Mouse (Mus musculus): ENCODE measurements around the gene D10Jhu81e. TPM values are rescaled to one million over a fixed set of nuclear protein-coding genes. Genes with fewer than 3 reads are reported as not detected.
"Not testable (repeated sequence)": the region's sequence is repeated elsewhere in the genome, so short reads cannot be mapped to it uniquely, and the experiment has no call there.

D10Jhu81e gene
- 38.7 and 42.1 TPM in 2 replicates for polyA plus RNA-seq (2015; fragmentation: Nextera tagmentation; extraction: Ambion mirVana)

GRCm38 (mm10) chr10:78169281-78170042 is at the start of gene D10Jhu81e:
D10Jhu81e (minus strand) TSS chr10:78169782.
- peak; percentile 90 for ATAC-seq (ENCODE audit: insufficient number of reproducible peaks, low FRiP score, low TSS enrichment, low read depth)
- Histone ChIP-seq H3K4me1 (peaks cover 16% of the 10 kb centered on the region), H3K4me2 (peak within 1 kb of the TSS; percentile 85), H3K27me3 (no peaks in the 10 kb centered on the region), H3K9ac (peak within 1 kb of the TSS; percentile 91), H3K4me3 (peak within 1 kb of the TSS; percentile 92), H3K9me3 (no peaks in the 10 kb centered on the region), H3K27ac (peak within 1 kb of the TSS; percentile 81), H3K36me3 (peaks cover 71% of the 10 kb centered on the region)
- WGBS, result 1% methylated on average over 50 of the region's 50 CpGs

GRCm38 (mm10) chr10:78218576-78218975 is 49.0 kb upstream of the D10Jhu81e start:
- H3K4me1 ChIP-seq, result no peaks in the 10 kb centered on the region
- 75% methylated on average over 6 of the region's 6 CpGs for WGBS
- peaks cover 69% of the 10 kb centered on the region for H3K36me3 ChIP-seq
- no peaks in the 10 kb centered on the region for H3K9me3 ChIP-seq
- no peak overlapping the region for H3K9ac ChIP-seq
- no peak overlapping the region for H3K4me3 ChIP-seq
- no peak overlapping the region for H3K4me2 ChIP-seq
- no peak for ATAC-seq (ENCODE audit: insufficient number of reproducible peaks, low FRiP score, low TSS enrichment, low read depth)
- H3K27ac ChIP-seq, result no peak overlapping the region
- no peaks in the 10 kb centered on the region for H3K27me3 ChIP-seq

- no peak overlapping the region for H3K4me2 ChIP-seq
- ATAC-seq (ENCODE audit: insufficient number of reproducible peaks, low FRiP score, low TSS enrichment, low read depth), result no peak
- H3K27ac ChIP-seq, result no peak overlapping the region
- no peak overlapping the region for H3K9ac ChIP-seq
- H3K36me3 ChIP-seq, result peaks cover 87% of the 10 kb centered on the region
- no peak overlapping the region for H3K4me3 ChIP-seq
- no peaks in the 10 kb centered on the region for H3K4me1 ChIP-seq
- no peaks in the 10 kb centered on the region for H3K27me3 ChIP-seq
- no peaks in the 10 kb centered on the region for H3K9me3 ChIP-seq
- WGBS, result 91% methylated on average over 6 of the region's 6 CpGs
Observed at GRCm38 (mm10) chr10:78216376-78217083, 46.9 kb upstream of the D10Jhu81e start.

GRCm38 (mm10) chr10:78214371-78214770 is 44.8 kb upstream of the D10Jhu81e start:
- Histone ChIP-seq H3K4me2 (no peak overlapping the region), H3K4me1 (no peaks in the 10 kb centered on the region), H3K4me3 (no peak overlapping the region), H3K27ac (no peak overlapping the region), H3K27me3 (no peaks in the 10 kb centered on the region), H3K9me3 (no peaks in the 10 kb centered on the region), H3K36me3 (peaks cover 91% of the 10 kb centered on the region), H3K9ac (no peak overlapping the region)
- 97% methylated on average over 9 of the region's 9 CpGs for WGBS
- ATAC-seq (ENCODE audit: insufficient number of reproducible peaks, low FRiP score, low TSS enrichment, low read depth), result no peak

- H3K27me3 ChIP-seq, result no peaks in the 10 kb centered on the region
- H3K27ac ChIP-seq, result no peak overlapping the region
- WGBS, result 74% methylated on average over 6 of the region's 6 CpGs
- no peak overlapping the region for H3K4me2 ChIP-seq
- no peak for ATAC-seq (ENCODE audit: insufficient number of reproducible peaks, low FRiP score, low TSS enrichment, low read depth)
- H3K36me3 ChIP-seq, result peaks cover 93% of the 10 kb centered on the region
- H3K9ac ChIP-seq, result no peak overlapping the region
- H3K4me3 ChIP-seq, result no peak overlapping the region
- no peaks in the 10 kb centered on the region for H3K4me1 ChIP-seq
- H3K9me3 ChIP-seq, result no peaks in the 10 kb centered on the region
Observed at GRCm38 (mm10) chr10:78211311-78211710, 41.7 kb upstream of the D10Jhu81e start.

- H3K4me3 ChIP-seq, result no peak overlapping the region
- no peaks in the 10 kb centered on the region for H3K27me3 ChIP-seq
- no peak overlapping the region for H3K27ac ChIP-seq
- no peaks in the 10 kb centered on the region for H3K9me3 ChIP-seq
- no peak for ATAC-seq (ENCODE audit: insufficient number of reproducible peaks, low FRiP score, low TSS enrichment, low read depth)
- H3K4me1 ChIP-seq, result no peaks in the 10 kb centered on the region
- H3K36me3 ChIP-seq, result peaks cover 98% of the 10 kb centered on the region
- H3K9ac ChIP-seq, result no peak overlapping the region
- WGBS, result 87% methylated on average over 4 of the region's 4 CpGs
- no peak overlapping the region for H3K4me2 ChIP-seq
Observed at GRCm38 (mm10) chr10:78201182-78201581, 31.6 kb upstream of the D10Jhu81e start.

- H3K27ac ChIP-seq, result no peak overlapping the region
- no peak overlapping the region for H3K9ac ChIP-seq
- ATAC-seq (ENCODE audit: insufficient number of reproducible peaks, low FRiP score, low TSS enrichment, low read depth), result no peak
- no peak overlapping the region for H3K4me3 ChIP-seq
- H3K36me3 ChIP-seq, result peaks cover 100% of the 10 kb centered on the region
- H3K4me2 ChIP-seq, result no peak overlapping the region
- H3K27me3 ChIP-seq, result no peaks in the 10 kb centered on the region
- H3K4me1 ChIP-seq, result no peaks in the 10 kb centered on the region
- H3K9me3 ChIP-seq, result no peaks in the 10 kb centered on the region
- WGBS, result 93% methylated on average over 5 of the region's 5 CpGs
Observed at GRCm38 (mm10) chr10:78192933-78193332, 23.4 kb upstream of the D10Jhu81e start.

GRCm38 (mm10) chr10:78186076-78186475 is 16.5 kb upstream of the D10Jhu81e start:
- ATAC-seq (ENCODE audit: insufficient number of reproducible peaks, low FRiP score, low TSS enrichment, low read depth); H3K27me3 ChIP-seq; H3K4me2 ChIP-seq; H3K4me3 ChIP-seq; H3K9me3 ChIP-seq; H3K27ac ChIP-seq; H3K9ac ChIP-seq: not testable (repeated sequence)
- Histone ChIP-seq H3K36me3 (peaks cover 61% of the 10 kb centered on the region), H3K4me1 (peaks cover 17% of the 10 kb centered on the region)
- 86% methylated on average over 4 of the region's 4 CpGs for WGBS

GRCm38 (mm10) chr10:78185381-78185725 is 15.8 kb upstream of the D10Jhu81e start:
- no peaks in the 10 kb centered on the region for H3K9me3 ChIP-seq
- H3K27me3 ChIP-seq, result no peaks in the 10 kb centered on the region
- WGBS, result 15% methylated on average over 9 of the region's 9 CpGs
- peak overlapping the region; percentile 77 for H3K4me3 ChIP-seq
- H3K36me3 ChIP-seq, result peaks cover 61% of the 10 kb centered on the region
- H3K27ac ChIP-seq, result peak overlapping the region; percentile 71
- H3K9ac ChIP-seq, result peak overlapping the region; percentile 56
- peaks cover 17% of the 10 kb centered on the region for H3K4me1 ChIP-seq
- peak overlapping the region; percentile 92 for H3K4me2 ChIP-seq
- ATAC-seq (ENCODE audit: insufficient number of reproducible peaks, low FRiP score, low TSS enrichment, low read depth), result no peak

- H3K4me3 ChIP-seq, result peak within 1 kb of the TSS; percentile 77
- H3K36me3 ChIP-seq, result peaks cover 61% of the 10 kb centered on the region
- peaks cover 17% of the 10 kb centered on the region for H3K4me1 ChIP-seq
- peak; percentile 91 for ATAC-seq (ENCODE audit: insufficient number of reproducible peaks, low FRiP score, low TSS enrichment, low read depth)
- no peaks in the 10 kb centered on the region for H3K9me3 ChIP-seq
- H3K4me2 ChIP-seq, result peak within 1 kb of the TSS; percentile 92
- peak within 1 kb of the TSS; percentile 56 for H3K9ac ChIP-seq
- 1% methylated on average over 47 of the region's 47 CpGs for WGBS
- H3K27ac ChIP-seq, result peak within 1 kb of the TSS; percentile 71
- H3K27me3 ChIP-seq, result no peaks in the 10 kb centered on the region
Observed at GRCm38 (mm10) chr10:78184531-78185380, 15.2 kb upstream of the D10Jhu81e start, which contains the start of gene Pwp2. Pwp2 (minus strand) TSS chr10:78185149.

- Histone ChIP-seq H3K27ac (no peak overlapping the region), H3K4me1 (peaks cover 17% of the 10 kb centered on the region), H3K4me3 (no peak overlapping the region), H3K27me3 (no peaks in the 10 kb centered on the region), H3K36me3 (peaks cover 61% of the 10 kb centered on the region), H3K4me2 (no peak overlapping the region), H3K9ac (no peak overlapping the region), H3K9me3 (no peaks in the 10 kb centered on the region)
- WGBS, result 80% methylated on average over 3 of the region's 3 CpGs
- ATAC-seq (ENCODE audit: insufficient number of reproducible peaks, low FRiP score, low TSS enrichment, low read depth), result no peak
Observed at GRCm38 (mm10) chr10:78183577-78183976, 14.0 kb upstream of the D10Jhu81e start.

Measured in limb, embryonic 15.5 days (tissue).